Comparison of ENCODE assay signal across 13 mouse cellular contexts in the genomic region with DNA sequence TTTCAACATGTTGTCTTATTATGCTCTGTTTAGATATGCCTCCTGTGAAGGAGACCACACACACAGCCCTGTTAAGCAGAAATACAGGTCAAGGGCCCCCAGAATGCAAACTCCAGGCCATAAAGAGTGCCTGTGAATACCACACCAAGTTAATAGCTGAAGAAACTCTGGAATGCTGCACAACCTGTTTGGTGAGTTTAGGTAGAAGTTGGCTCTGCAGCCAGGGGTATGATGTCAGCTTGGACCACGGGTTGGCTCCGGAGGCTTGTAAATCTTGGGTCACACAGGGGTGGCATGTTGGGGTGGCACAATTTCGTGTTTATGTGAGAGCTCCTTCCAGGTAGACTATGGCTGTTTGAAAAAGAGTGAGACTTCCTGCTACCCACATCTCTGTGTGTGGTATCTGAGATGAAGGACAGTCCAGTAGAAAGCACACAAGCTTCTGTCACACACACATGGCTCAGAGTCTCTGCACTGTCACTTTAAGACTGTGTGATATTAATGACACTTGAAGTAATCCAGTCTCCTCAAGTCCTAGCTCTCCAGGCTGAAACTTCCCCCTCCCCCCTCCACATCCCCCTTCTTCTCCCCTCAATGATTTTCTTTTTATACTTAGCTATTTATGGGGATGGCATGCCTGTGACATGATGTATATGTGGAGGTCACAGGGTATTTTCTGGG.
DNase-seq lines count a peak whose midpoint lies in the region; ATAC-seq lines count a peak whose summit lies in the region.
"Had no signal": no experiment of that assay in that cellular context is flagged by ENCODE, and none has a peak within 500 bp of the region (broad histone marks: within the 10 kb centered on the region; RNA-seq: fewer than 3 reads in every experiment).

No protein-coding gene starts in this region.

- H3K27me3 ChIP-seq in neural tube, embryonic 15.5 days (replicated peaks), result no peaks in the 10 kb centered on the region
- H3K27me3 ChIP-seq: limb, embryonic 12.5 days; neural tube, embryonic 12.5 days had no signal

- H3K4me3 ChIP-seq in neural tube, embryonic 15.5 days (replicated peaks), result no peak overlapping the region
- H3K4me3 ChIP-seq: limb, embryonic 12.5 days; neural tube, embryonic 12.5 days had no signal

- peak; percentile 49 for DNase-seq in embryo, embryonic 10 days (ENCODE audit: low spot score)
- peak; percentile 68 for DNase-seq in forelimb bud, embryonic 11.5 days (ENCODE audit: low read depth, low spot score)
- peak; percentile 76 for DNase-seq in kidney, postnatal 10 days
- DNase-seq in lung, postnatal 25 days (ENCODE audit: low spot score), result peak; percentile 87
- DNase-seq in testis, postnatal 10 days (ENCODE audit: low spot score), result no peak
- DNase-seq in heart, adult 9 months (ENCODE audit: low spot score in 2 of 2), result no peak
- DNase-seq in gastrocnemius, postnatal 25 days, result no peak
- DNase-seq: heart, adult 18-20 months had no signal

- ATAC-seq in neural tube, embryonic 15.5 days (ENCODE audit: low FRiP score), result no peak

- H3K9me3 ChIP-seq in neural tube, embryonic 15.5 days (replicated peaks), result no peaks in the 10 kb centered on the region
- H3K9me3 ChIP-seq: limb, embryonic 12.5 days; neural tube, embryonic 12.5 days had no signal

- no peaks in the 10 kb centered on the region for H3K4me1 ChIP-seq in neural tube, embryonic 15.5 days
- H3K4me1 ChIP-seq: neural tube, embryonic 12.5 days had no signal

- no peak overlapping the region for H3K9ac ChIP-seq in neural tube, embryonic 15.5 days (replicated peaks)
- H3K9ac ChIP-seq: hindbrain, embryonic 14.5 days; limb, embryonic 12.5 days; neural tube, embryonic 12.5 days had no signal

- H3K4me2 ChIP-seq in neural tube, embryonic 15.5 days, result no peak overlapping the region
- H3K4me2 ChIP-seq: hindbrain, embryonic 14.5 days; limb, embryonic 12.5 days; midbrain, embryonic 11.5 days; neural tube, embryonic 12.5 days had no signal

- H3K27ac ChIP-seq in neural tube, embryonic 15.5 days (replicated peaks), result no peak overlapping the region
- H3K27ac ChIP-seq: hindbrain, embryonic 14.5 days; limb, embryonic 12.5 days; neural tube, embryonic 12.5 days had no signal

- WGBS in neural tube, embryonic 15.5 days, result 45% methylated on average over 3 of the region's 3 CpGs

- H3K36me3 ChIP-seq in neural tube, embryonic 15.5 days, result no peaks in the 10 kb centered on the region
- H3K36me3 ChIP-seq: neural tube, embryonic 12.5 days had no signal

Comparison
In these comparisons a context has a peak if more than half of its experiments do, and no peak if none do; other contexts are left out.
1. DNase-seq: peak in embryo, embryonic 10 days (single experiment), forelimb bud, embryonic 11.5 days (single experiment), kidney, postnatal 10 days (single experiment) and lung, postnatal 25 days (single experiment); none in testis, postnatal 10 days (single experiment), heart, adult 9 months (0 of 2) and gastrocnemius, postnatal 25 days (single experiment).